Mouse (Mus musculus): ENCODE data around the gene Armh1.
A peak's percentile ranks its signal among the peaks of the same experiment; 100 is the strongest.
"Not testable (repeated sequence)": the region's sequence is repeated elsewhere in the genome, so short reads cannot be mapped to it uniquely, and the experiment has no call there.

Armh1 gene

GRCm38 (mm10) chr4:117221836-117222235 is 30.1 kb downstream of the Armh1 start:
- no peak for DNase-seq (ENCODE audit: low spot score)

- no peak for DNase-seq (ENCODE audit: low spot score)
These were observed 31.0 kb downstream of the Armh1 start for GRCm38 (mm10) chr4:117220741-117221515.

DNA sequence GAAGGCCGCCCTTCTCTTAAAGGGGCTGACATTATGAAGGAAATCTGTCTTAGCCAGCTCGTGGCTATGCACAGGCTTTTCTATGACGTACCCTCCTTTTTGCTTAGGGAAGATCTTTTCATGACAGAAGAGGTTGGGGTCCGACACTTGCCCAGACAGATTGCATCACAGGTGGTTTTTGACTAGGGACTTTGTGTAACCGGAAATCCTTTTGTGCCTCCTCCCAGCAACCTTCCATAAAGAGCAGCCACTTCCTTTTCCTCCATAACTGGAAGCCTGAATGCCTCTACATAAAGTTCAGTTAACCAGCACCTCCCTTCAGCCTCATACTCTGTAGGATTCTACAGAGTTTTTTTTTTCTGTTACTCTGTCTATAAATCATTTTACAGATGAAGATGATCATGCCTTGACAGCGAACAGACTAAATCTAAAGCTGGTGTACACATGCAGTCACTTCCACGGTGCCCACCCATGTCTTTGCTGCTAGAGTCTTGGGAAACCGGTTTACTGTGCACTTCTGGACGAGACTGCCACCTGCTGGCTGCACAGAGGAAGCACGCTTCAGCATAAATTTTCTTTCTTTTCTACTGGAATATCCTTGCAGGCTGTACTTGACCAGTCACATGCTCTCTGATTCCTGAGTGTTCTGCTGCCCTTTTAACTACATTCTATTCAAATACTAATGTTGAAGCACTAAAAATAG is 33.3 kb downstream of the Armh1 start:
- DNase-seq (ENCODE audit: low spot score), result peak; percentile 88

DNA sequence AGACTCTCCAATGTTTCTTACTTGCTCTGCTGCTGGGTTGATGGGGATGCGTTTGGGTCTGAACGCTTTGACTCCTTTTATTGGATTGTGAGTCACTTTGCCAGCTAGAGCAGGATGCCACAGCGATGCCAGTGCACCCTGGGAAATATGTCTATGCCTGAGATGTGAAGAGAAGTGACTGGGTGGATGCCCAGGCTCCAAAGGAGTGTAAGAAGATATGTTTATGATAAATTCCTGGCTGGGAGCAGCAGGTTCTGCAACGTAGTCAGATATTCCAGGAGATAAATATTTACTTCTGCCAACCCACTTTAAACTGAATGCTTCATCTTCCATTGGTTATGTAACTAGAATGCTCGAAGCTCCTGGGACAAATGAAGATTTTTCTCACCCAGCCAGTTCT is 34.9 kb downstream of the Armh1 start:
- no peak for DNase-seq (ENCODE audit: low spot score)

DNA sequence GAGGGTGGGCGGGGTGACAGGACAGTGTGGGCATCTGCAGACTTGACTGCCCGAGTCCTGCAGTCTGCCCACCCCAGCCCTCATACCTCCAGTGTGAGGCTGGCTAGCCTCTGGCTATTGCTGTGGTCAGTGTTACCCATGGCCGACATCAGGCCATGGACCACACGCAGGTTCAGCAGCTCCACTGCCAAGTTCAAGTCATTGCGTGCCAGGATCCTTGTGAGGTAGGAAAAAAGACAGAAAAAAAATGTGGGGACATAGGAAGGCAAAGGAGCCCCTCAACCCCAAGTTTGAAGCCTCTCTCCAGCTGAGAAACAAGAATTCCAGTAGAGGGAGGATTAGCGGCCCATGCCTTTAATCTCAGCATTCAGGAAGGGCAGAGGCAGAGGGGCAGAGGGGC is 37.7 kb downstream of the Armh1 start:
- no peak for DNase-seq (ENCODE audit: low spot score)

DNA sequence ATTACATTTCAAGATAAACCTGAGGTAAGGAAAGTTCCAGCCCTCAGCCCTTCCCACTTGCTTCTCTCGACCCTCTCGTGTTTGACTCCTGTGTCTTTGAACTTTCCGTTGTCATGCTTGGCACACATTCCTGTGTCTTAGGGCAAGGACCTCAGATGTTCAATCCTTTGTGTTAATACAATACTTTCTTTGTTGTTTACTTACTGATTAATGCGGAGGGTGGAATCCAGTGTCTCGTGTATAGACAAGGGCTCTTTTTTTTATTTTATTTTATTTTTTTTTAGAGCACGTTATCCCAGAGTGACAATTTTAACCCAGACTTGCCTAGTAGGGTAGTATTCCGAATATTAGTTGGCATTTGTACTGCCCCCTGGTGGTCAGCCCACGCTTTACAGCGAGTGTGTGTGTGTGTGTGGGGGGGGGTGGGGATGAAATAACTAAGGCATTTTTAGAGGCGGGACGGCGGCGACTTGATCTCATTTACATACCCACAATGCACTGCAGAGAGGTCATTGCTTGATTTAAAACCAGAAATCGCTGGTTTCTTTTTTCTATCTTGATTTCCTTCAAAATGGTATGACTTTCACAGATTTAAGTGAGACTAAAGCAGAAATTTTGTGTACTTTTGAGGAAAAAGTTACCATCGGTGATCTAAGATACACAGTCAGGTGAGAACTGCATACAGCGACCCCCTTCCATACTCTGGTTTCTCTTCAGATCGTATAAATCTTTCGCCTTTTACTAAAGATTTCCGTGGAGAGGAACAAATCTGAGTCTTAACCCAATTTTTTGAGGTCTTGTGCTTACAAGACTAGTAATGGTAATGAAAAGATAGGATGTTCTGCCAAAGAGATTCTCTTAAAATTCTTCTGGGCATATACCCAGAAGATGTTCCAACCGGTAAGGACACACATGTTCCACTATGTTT is 41.5 kb downstream of the Armh1 start:
- peak; percentile 87 for DNase-seq (ENCODE audit: low spot score)

- no peak for DNase-seq (ENCODE audit: low spot score)
These were observed 42.3 kb downstream of the Armh1 start for GRCm38 (mm10) chr4:117209592-117209991.

- no peak for DNase-seq (ENCODE audit: low spot score)
These were observed 49.0 kb downstream of the Armh1 start for GRCm38 (mm10) chr4:117202992-117203354.

- peak; percentile 94 for DNase-seq (ENCODE audit: low spot score)
These were observed 49.6 kb downstream of the Armh1 start for GRCm38 (mm10) chr4:117202046-117202991.

GRCm38 (mm10) chr4:117191804-117192203 is 60.1 kb downstream of the Armh1 start:
- DNase-seq (ENCODE audit: low spot score), result no peak

DNA sequence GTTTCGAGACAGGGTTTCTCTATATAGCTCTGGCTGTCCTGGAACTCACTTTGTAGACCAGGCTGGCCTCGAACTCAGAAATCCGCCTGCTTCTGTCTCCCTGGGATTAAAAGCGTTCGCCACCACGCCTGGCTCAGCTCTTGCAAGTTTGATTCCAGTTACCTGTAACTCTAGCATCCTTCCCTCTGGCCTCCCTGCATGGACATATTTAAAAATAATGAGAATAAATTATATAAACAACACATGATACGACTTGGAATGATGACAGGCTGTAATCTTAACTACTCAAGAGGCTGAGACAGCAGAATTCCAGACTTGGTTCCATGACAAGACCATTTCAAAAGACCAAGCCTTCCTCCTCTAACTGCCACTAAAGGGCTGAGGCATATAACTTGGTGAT is 61.3 kb downstream of the Armh1 start:
- no peak for DNase-seq (ENCODE audit: low spot score)

DNA sequence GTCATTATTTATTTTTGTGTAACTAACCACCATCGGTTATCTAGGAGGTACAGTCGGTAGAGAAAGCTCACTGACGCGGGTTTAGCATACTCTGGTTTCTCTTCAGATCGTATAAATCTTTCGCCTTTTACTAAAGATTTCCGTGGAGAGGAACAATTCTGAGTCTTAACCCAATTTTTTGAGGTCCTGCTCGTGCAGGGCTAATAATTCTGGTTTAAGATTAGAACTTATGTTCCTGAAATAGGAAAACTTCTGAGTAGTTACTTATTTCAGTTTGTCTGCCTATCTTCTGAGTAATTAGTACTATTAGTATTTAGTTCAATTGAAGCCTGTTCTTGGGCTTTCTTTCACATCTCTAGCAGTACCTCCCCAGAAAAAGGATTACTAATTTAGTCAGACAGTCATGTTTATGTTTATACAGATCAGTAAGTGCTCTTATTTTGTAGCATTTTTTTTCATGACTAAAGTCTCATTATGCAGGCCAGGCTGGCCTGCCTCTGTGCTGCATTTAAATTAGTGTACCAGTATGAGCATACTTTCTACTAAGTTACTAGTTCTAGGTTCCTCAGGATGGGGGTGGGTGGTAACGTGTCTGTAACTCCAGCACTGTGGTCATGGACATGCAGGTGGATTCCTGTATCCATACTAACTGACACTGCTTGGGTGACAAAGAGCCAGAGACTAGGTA is 61.9 kb downstream of the Armh1 start:
- DNase-seq (ENCODE audit: low spot score), result peak; percentile 90

DNA sequence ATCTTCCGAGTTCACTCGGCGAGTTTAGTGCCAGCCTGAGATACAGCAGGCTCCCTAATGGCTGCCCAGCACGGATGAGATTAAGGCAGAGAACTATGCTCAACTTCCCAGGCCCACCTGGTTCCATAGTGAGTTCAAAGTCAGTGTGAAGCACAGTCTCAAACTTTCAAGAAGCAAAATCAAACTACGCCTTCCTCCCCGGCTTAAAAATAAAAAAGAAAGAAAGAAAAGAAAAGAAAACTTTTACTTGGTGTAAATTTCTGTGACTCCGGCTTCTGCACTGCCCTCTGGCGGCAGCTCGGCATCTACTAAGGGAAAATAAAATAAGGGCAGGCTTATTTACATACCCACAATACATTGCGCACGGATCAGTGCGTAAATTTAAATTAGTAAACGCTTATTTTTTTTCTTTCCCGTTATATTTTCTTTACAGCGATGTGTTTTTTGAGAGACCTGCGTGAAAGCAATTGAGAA is 62.5 kb downstream of the Armh1 start:
- DNase-seq (ENCODE audit: low spot score), result peak; percentile 95

GRCm38 (mm10) chr4:117188969-117189368 is 63.0 kb downstream of the Armh1 start:
- DNase-seq (ENCODE audit: low spot score), result no peak

DNA sequence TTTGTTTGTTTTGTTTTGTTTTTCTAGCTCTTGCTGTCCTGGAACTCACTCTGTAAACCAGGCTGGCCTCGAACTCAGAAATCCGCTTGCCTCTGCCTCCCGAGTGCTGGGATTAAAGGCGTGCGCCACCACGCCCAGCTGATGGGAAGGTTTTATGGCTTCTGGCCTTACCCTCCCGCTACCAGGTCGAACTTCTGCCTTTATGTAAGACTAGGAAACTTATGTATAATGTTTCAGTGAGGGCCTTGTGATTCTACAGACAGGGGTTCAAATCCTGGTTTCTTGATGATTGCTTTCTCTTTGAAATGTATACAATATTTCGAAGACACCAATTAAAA is 69.2 kb downstream of the Armh1 start:
- DNase-seq (ENCODE audit: low spot score), result not testable (repeated sequence)

DNA sequence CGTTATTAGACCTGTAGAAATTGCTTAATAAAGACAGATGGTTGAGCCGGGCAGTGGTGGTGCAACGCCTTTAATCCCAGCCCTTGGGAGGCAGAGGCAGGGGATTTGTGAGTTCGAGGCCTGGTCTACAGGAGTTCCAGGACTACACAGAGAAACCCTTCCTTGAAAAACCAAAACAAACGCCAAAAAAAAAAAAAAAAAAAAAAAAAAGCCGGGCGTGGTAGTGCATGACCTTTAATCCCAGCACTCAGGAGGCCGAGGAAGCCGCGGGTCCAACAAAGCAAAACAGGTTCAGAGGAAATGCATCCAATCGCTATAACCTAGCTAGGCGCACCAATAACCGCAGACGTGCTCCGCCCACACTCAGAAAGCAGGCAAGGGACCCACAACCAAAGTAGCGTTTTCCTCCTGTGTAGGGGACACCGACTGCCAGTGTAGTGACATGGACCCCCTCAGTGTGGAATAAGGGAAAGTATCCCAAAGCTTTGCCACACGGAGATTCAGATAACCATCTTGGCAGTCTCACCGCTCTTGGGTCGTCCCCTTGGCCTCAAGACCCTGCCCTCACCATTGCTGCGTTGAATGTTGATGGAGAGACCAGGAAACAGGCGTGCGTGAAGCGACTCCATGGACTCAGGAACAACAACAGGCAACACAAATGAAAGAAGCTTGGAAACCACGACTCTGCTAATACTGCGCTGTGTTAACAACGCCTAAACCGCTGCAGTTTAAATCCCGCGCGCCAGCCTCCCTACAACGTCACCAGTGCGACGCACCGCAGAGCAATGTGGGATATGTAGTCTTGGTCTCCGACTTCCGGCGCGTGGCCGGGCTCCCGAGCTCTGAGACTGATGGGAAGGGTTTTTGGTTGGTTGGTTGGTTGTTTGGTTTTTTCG is 69.8 kb downstream of the Armh1 start, which contains the start of gene Kif2c:
Gene Kif2c, minus strand, starts transcription at position 777 of the 896 bp plus-strand sequence.
- DNase-seq (ENCODE audit: low spot score), result peak; percentile 96

DNA sequence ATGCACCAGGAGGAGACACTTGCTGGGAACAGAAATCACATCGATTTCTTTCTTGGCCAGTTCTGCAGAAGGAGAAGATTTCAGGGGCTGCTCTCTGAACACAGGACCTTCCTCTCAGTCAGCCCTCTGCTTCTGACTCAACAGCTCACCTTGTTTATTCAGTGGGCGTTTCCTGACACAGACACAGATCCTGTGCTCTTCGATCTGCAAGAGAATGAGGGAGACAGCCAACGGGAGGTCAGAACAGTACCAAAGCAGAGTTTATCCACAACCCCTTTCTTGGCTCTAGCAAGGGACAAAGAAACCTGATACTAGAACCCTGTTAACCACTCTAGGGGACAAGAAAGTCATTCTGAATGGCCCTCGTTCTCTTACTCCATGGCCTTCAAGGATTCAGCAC is 82.0 kb downstream of the Armh1 start:
- no peak for DNase-seq (ENCODE audit: low spot score)

All from retina, embryonic 14.5 days (tissue).